Mouse (Mus musculus) layer of hippocampus, adult 2 months (tissue): ENCODE data around the gene Trim25. TPM values are rescaled to one million over a fixed set of nuclear protein-coding genes. Genes with fewer than 3 reads are reported as not detected.
"Not testable (repeated sequence)": the region's sequence is repeated elsewhere in the genome, so short reads cannot be mapped to it uniquely, and the experiment has no call there.

Experiments
- DNase-seq, 2 experiments: peaks; one replicate each; pipeline ENCODE4 v3.0.0; 2022; ENCODE audit warnings: low spot score in 2 of 2
- H3K27ac ChIP-seq: fragments of 200-600 bp; 2 replicates; pipeline ENCODE4 v1.8.1; 2022
- H3K4me3 ChIP-seq: fragments of 200-600 bp; 2 replicates; pipeline ENCODE4 v1.8.1; 2022; ENCODE audit warnings: mild to moderate bottlenecking
- CTCF ChIP-seq: fragments of 200-600 bp; conservative IDR thresholded peaks from 2 replicates; pipeline ENCODE4 v1.8.1; 2022; ENCODE audit warnings: antibody characterized with exemption, mild to moderate bottlenecking, moderate library complexity
- total RNA-seq, 2 experiments: library from RNA; stranded (reverse); gene quantifications; 2 replicates each; pipeline ENCODE4 v1.2.3; 2021

Gene Trim25
- total RNA-seq, 2 experiments from 2014 or later: 4.8 to 4.9 TPM

GRCm38 (mm10) chr11:88973776-88974701 lies 25.1 kb upstream of the Trim25 start:
- Histone ChIP-seq H3K27ac (peak overlapping the region; percentile 90), H3K4me3 (peak overlapping the region; percentile 77)
- peak; percentile 91 for TF ChIP-seq CTCF
- DNase-seq: peak; percentile 91 to 95

GRCm38 (mm10) chr11:88976320-88976719 lies 22.9 kb upstream of the Trim25 start:
- H3K4me3 ChIP-seq: no peak overlapping the region
- TF ChIP-seq CTCF: peak; percentile 77
- DNase-seq: no peak
- no peak overlapping the region for H3K27ac ChIP-seq

GRCm38 (mm10) chr11:88977188-88977587 lies 22.0 kb upstream of the Trim25 start:
- DNase-seq: no peak
- no peak overlapping the region for H3K4me3 ChIP-seq
- no peak for TF ChIP-seq CTCF
- no peak overlapping the region for H3K27ac ChIP-seq

GRCm38 (mm10) chr11:88981337-88981736 lies 17.8 kb upstream of the Trim25 start:
- H3K4me3 ChIP-seq: no peak overlapping the region
- TF ChIP-seq CTCF: no peak
- DNase-seq: no peak
- H3K27ac ChIP-seq: no peak overlapping the region

- no peak for DNase-seq
- peak; percentile 56 for TF ChIP-seq CTCF
Measured at GRCm38 (mm10) chr11:88986616-88987015, 12.6 kb upstream of the Trim25 start.

GRCm38 (mm10) chr11:88988956-88989355 lies 10.2 kb upstream of the Trim25 start:
- Histone ChIP-seq H3K27ac (no peak overlapping the region), H3K4me3 (no peak overlapping the region)
- no peak for DNase-seq
- no peak for TF ChIP-seq CTCF

More at GRCm38 (mm10) chr11:88986616-88987015, 12.6 kb upstream of the Trim25 start:
- no peak overlapping the region for H3K4me3 ChIP-seq
- no peak overlapping the region for H3K27ac ChIP-seq

GRCm38 (mm10) chr11:88989530-88989929 lies 9.6 kb upstream of the Trim25 start:
- DNase-seq: no peak
- TF ChIP-seq CTCF: peak; percentile 78
- Histone ChIP-seq H3K27ac (no peak overlapping the region), H3K4me3 (no peak overlapping the region)

GRCm38 (mm10) chr11:88993186-88993585 lies 6.0 kb upstream of the Trim25 start:
- no peak for TF ChIP-seq CTCF
- Histone ChIP-seq H3K4me3 (no peak overlapping the region), H3K27ac (no peak overlapping the region)
- no peak for DNase-seq

- peak in 1 of 2 experiments; percentile 37 for DNase-seq
- TF ChIP-seq CTCF: peak; percentile 77
- no peak overlapping the region for H3K4me3 ChIP-seq
- no peak overlapping the region for H3K27ac ChIP-seq
Measured at GRCm38 (mm10) chr11:88993625-88994024, 5.6 kb upstream of the Trim25 start.

GRCm38 (mm10) chr11:88994492-88994891 lies 4.7 kb upstream of the Trim25 start:
- TF ChIP-seq CTCF: no peak
- Histone ChIP-seq H3K27ac (no peak overlapping the region), H3K4me3 (no peak overlapping the region)
- DNase-seq: no peak

- H3K4me3 ChIP-seq: no peak overlapping the region
Measured at GRCm38 (mm10) chr11:88995616-88996015, 3.6 kb upstream of the Trim25 start.

GRCm38 (mm10) chr11:88996427-88996826 lies 2.7 kb upstream of the Trim25 start:
- Histone ChIP-seq H3K4me3 (no peak overlapping the region), H3K27ac (no peak overlapping the region)
- no peak for DNase-seq
- TF ChIP-seq CTCF: no peak

More at GRCm38 (mm10) chr11:88995616-88996015, 3.6 kb upstream of the Trim25 start:
- TF ChIP-seq CTCF: no peak
- no peak for DNase-seq
- H3K27ac ChIP-seq: no peak overlapping the region

- peak; percentile 66 for TF ChIP-seq CTCF
- H3K4me3 ChIP-seq, H3K27ac ChIP-seq, DNase-seq: not testable (repeated sequence)
Measured at GRCm38 (mm10) chr11:88997343-88997742, 1.8 kb upstream of the Trim25 start.

GRCm38 (mm10) chr11:88998406-88998805 lies 770 bp upstream of the Trim25 start:
- no peak for TF ChIP-seq CTCF
- no peak for DNase-seq
- no peak overlapping the region for H3K27ac ChIP-seq
- H3K4me3 ChIP-seq: no peak overlapping the region
